Mouse (Mus musculus): Measurements from ENCODE around the gene Vps26a. TPM values are rescaled to one million over a fixed set of nuclear protein-coding genes. Genes with fewer than 3 reads are reported as not detected.

The Vps26a gene
- total RNA-seq (2021) = 10 to 100 TPM; 37.2 to 41.1 TPM
- long read RNA-seq, transcript Vps26a-202 (9 exons, 2,597 nt) = major isoform, 61 of 79 reads
- long read RNA-seq, partial matches to known transcripts = 1 of 79 reads
- long read RNA-seq, other reads (novel, unspliced or antisense) = 17 of 79 reads

DNA sequence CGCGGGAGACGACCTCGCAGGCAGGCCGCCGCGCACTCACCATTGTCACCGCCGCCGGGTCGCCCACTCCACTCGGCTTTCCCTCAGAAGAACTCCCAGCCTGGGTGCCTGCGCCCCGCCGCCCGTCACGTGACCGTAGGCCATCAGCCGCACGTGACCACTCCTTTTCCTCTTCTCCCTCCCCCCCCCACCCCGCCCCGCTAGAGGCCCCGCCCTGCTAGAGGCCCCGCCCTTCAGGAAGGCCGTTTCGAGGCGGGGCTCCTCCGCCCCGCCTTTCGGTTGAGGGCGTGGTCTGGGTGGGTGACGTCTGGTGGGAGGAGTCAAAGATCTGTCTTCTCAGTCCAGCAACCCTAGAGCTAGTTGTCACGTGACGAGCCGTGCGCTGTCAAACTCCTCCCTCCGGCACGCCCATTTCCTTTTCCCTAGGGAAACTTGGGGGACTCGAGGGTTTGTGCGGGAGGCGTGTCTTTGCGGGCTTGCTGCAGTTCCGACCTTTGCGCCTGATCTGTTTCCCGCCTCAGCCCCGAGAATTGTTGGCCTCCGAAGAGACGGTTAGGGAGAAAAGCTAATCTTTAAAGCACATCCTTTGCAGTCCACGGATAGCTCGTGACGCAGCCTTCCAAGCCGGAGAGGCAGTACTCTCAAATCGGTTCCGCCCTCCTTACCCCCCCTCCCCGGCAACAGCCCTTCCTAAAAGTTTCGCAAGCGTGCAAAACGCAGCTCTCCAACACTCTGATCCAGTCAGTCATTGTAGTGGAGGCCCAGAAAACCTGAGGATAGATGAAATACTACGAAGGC is at the start of gene Vps26a:
TSS of gene Vps26a (minus strand) at position 188 of the 798 bp plus-strand sequence.
- DNase-seq (ENCODE audit: low spot score in 2 of 2) = peak; percentile 98

GRCm38 (mm10) chr10:62534509-62534908 is 47.9 kb upstream of the Vps26a start:
- no peak for DNase-seq (ENCODE audit: low spot score in 2 of 2)

DNA sequence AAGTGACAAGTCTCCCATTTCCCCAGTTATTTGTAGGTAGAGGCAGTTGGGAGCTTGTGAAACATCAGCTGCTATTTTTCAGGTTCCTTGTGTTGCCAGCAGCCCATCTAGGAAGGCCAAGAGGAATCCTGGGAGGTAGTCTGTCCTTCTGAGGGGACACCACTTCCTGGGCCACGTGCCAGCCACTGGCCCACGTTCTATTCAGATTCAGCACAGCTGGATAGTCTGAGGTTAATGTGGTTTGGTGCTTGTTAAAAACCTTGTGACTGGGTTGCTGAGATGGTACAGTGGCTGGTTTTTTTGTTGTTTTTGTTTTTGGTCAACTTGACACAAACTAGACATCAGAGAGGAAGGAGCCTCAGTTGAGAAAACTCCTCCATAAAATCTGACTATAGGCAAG is 46.2 kb upstream of the Vps26a start:
- no peak for DNase-seq (ENCODE audit: low spot score in 2 of 2)

DNA sequence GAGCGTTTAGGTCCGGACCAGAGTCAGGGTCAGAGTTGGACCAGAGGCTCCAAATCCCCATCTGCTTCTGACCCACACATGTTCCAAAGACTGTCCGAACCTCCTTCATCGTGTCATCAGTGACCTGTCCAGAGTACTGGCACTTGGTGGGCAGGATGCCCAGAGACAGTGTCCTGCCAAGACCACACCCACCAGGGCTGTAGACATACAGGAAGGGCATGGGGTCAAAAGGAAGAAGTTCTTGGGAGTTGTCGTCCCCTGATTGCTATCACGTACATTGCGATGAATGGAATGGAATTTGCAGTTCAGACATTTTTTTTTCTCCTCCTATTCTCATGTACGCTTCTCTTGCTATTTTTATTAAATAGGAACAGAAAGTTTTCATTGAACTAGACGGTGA is 43.6 kb upstream of the Vps26a start:
- DNase-seq (ENCODE audit: low spot score in 2 of 2) = no peak

DNA sequence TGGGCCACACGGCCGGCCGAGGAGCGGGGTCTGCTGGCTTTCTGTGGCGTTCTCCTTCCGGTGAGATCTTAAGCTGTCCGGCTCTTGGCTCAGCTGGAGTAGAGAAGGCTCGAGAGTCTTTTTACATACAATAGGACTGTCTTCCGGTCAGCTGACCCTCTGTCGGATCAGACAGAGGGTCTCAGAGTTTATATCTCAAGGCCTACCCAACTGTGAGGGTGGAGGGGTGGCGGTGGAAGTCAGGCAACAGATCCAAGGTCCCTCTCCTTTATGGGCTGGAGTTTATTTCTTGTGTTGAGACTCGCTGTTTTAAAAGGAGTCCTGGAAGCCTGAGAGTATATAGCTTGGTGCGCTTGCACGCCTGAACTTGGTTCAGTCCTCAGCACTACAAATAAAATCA is 40.7 kb upstream of the Vps26a start, which contains the start of gene Srgn:
TSS of gene Srgn (minus strand) at position 101 of the 400 bp plus-strand sequence.
- no peak for DNase-seq (ENCODE audit: low spot score in 2 of 2)

DNA sequence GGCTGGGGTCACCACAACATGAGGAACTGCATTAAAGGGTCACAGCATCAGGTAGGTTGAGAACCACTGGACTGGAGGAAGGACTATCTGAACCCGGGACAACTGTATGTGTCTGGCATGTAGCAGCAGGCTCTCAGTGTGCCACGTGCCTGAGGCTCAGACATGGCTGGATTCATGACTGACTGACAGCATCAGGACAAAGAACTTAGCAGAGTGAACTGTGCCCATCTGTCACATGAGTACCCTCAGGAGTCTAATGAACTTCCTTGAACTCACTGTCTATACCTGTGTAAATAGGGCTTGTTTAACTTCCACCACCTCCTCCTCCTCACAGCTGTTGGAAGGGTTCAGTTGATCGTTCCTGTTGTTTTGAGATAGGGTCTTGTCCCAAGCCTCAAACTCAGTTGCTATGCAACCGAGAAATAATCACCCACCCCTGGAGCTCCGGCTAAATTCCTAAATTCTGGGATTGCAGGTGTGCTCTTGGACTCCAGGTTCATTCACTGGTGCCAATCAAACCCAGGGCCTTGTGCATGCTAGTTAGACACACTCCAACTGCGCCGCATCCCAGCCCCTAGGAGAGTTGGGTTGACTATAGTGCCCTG is 35.8 kb upstream of the Vps26a start:
- DNase-seq (ENCODE audit: low spot score in 2 of 2) = no peak

DNA sequence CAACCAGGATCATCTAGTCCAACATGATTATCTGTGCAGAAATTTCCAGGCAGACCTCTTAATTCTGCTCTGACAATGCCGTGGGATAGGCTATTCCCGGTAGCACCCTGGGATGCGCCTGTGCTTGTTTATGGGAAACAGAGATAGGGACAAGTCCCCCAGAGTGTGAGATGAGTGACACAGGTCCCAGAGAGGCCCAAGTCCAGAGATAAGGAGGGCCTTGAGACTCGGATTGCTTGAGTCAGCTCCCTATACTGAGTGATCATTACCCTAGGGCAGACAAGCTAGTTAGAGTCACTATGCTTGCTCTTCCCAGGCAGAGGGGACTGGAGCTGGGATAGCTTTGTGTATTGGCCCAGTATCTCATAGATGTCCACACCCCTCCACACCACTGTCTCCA is 35.2 kb upstream of the Vps26a start:
- no peak for DNase-seq (ENCODE audit: low spot score in 2 of 2)

DNA sequence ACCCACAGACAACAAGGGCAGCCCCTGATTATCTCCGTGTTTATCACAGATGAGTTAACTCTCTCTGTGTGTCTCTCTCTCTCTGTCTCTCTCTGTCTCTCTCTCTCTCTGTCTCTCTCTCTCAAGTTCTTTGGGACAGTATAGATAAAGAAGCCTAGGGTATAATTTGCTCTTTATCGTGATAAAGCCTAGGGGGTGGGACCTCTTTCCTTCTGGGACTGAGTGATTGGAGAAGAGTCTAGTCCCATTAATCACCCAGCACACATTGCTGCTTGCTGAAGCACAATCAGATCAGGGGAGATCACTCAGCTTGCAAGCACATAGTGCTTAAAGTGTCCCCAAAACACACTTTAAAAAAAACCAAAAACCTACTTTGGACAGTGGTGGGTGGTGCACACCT is 34.3 kb upstream of the Vps26a start:
- no peak for DNase-seq (ENCODE audit: low spot score in 2 of 2)

DNA sequence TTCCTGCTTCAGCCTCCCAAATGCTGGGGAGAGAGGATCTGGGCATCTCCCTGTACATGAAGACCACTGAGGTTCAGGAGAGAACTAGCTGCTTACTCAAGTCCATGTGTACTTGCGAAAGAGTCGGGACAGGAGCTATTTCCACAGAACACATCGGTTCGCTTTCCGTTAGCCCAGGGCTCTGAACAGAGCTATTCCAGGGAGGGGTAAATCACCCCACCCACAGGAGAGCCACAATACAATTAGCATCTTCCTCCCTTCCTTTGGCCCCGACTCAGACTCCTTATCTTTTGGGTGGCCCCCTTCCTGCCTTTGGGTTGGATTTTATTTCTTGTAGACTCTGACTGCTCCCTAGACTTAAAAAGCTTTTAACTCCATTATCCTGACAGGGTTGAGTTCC is 30.9 kb upstream of the Vps26a start:
- no peak for DNase-seq (ENCODE audit: low spot score in 2 of 2)

DNA sequence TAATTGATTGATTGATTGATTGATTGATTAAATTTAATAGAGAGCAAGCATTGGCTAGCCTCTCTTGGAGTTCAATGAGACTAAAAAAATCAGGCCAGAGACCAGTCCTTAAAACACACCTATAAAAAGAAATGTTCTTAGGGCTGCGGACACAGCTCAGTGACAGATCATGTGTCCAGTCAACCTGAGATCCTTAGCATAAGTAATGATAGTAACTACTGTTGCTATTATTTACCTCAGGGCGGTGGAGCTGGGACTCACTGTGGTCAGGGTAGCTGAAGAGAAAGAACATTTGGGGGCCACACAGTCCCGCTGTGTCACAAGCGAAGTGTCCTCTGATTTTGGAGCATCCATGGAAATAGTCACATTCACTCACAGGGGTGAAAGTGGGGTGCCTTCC is 26.2 kb upstream of the Vps26a start:
- no peak for DNase-seq (ENCODE audit: low spot score in 2 of 2)

- no peak for DNase-seq (ENCODE audit: low spot score in 2 of 2)
Observed at GRCm38 (mm10) chr10:62511528-62511927, 24.9 kb upstream of the Vps26a start.

DNA sequence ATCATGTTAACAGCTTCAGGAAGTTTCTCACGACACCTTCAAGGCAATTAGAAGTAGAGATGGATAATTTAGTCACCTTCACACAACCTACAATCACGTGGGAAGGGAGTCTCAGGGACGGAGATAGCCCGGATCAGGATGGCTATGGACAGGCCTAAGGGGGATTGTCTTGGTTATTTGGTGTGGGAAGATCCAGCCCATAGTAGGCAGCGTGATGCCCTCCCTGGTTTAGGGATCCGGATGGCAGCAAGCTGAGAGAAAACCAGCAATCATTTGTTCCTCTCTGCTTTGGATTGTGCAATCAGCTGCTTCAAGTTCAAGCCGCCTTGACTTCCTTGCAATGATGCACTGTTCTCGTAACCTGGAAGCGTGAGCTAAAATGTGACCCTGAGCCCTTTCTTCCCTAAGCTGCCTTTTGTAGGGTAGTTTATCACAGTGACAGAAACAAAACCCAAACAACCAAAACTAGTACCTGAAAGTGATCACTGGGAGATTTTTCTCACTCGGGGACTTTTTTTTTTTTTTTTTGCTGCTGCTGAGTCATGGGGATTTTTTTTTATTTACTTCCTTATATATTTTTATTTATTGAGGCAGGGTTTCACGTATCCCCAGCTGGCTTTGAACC is 22.5 kb upstream of the Vps26a start:
- no peak for DNase-seq (ENCODE audit: low spot score in 2 of 2)

- no peak for DNase-seq (ENCODE audit: low spot score in 2 of 2)
Observed at GRCm38 (mm10) chr10:62508459-62508858, 21.9 kb upstream of the Vps26a start.

DNA sequence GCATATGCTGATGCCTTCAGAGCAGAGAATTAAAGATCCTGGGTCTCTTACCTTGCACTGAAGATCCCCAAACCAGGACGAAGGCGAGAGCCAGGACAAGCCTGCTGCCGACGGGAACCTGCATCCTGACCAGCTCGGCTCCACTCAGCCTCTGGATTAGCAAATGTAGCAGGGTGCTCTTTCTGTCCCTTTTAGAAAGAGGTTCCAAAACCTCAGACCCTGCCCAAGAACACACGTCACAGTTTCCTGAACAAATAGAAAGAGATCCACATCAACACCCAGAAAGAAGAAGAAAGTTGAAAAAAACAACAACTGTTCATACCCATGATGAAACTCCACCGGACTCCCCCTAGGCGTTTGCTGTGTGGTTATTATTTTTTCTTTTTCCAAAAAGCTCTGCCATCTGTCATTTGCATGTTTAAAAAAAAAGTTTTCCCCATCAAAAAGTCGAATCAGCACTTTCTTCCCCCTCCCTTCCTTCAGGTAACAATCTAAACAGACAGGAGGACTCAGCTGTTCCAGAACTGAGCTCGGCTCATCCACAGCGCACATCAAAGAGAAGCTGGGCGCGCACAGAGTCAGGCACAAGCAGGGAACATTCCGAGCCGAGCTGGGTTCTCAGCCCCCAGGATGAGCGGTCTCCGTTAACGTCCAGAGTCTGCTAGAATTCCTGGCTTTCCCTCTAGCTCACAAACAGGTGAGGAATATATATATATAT is 21.1 kb upstream of the Vps26a start:
- peak; percentile 13 to 15 for DNase-seq (ENCODE audit: low spot score in 2 of 2)

GRCm38 (mm10) chr10:62507071-62507470 is 20.5 kb upstream of the Vps26a start:
- DNase-seq (ENCODE audit: low spot score in 2 of 2) = no peak

DNA sequence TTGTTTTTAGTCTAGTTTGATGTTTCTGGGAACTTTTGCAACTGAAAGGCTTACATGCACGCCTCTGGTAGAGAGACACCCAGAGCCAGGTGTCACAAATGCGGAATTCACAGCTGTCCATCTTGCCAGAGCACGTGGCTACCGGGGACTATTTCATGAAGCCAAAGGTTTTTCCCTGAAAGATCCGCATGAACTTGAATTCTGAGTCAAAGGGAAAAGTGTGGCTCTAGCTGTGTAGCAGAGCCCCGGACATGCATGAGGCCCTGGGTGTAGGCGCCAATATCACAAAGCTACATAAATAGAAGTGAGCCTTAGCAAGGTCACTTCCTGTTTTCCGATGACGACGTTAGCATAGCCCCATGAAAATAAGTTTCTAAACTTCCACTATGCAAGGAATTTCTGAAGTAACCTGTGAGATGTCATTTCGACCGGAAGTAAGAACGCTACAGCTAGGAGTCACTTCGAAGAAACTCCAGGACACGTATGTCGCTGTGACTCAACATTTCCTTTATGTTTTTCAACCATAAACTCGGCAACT is 19.5 kb upstream of the Vps26a start:
- DNase-seq (ENCODE audit: low spot score in 2 of 2) = no peak

DNA sequence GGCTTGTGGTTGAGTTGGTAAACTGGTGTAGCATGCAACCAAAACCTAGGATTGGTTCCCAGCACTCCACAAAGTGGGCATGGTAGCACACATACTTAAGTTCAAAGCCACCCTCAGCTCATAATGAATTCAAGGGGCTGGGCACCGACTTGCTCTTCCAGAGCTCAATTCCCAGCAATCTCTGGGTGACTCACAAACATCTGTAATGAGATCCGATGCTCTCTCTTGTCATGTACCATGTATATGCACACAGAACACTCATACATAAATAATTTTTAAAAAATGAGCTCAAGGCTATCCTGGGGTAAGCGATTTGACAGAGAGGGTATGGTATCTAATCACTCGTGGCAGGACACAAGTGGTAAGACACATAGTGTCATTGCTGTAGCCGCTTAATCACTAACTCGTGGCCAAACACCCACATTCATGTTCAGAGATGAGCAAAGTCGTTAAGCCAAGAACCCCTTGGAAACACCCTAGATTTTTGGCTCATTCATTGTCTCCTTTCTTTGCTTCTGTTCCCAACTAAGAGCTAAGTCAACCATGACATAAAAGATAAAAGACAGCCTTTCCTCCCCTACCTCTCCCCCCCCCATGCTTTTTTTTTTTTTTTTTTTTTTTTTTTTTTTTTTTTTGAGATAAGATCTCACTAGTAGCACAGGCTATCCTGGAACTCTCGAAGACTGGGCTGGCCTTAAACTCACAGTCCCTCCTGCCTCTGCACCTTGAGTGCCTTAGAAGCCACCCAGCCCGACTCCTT is 18.8 kb upstream of the Vps26a start:
- DNase-seq (ENCODE audit: low spot score in 2 of 2) = no peak

GRCm38 (mm10) chr10:62503836-62504628 is 17.4 kb upstream of the Vps26a start:
- no peak for DNase-seq (ENCODE audit: low spot score in 2 of 2)

DNA sequence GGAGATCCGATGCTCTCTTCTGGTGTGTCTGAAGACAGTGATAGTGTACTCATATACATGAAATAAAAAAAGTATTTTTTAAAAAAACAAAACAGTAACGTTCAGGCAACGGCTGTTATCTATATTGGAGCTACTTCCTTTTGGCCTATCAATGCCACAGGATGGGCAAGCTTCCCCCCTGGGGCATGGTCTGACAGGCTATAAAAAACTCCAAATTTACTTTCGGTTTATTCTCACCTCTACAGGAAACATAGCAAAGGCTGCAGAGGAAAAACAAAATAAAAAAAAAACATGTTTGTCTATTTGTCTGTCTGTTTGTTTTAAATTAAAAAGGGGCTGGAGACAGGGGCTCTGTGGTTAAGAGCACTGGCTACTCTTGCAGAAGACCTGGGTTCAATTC is 16.7 kb upstream of the Vps26a start:
- DNase-seq (ENCODE audit: low spot score in 2 of 2) = no peak

DNA sequence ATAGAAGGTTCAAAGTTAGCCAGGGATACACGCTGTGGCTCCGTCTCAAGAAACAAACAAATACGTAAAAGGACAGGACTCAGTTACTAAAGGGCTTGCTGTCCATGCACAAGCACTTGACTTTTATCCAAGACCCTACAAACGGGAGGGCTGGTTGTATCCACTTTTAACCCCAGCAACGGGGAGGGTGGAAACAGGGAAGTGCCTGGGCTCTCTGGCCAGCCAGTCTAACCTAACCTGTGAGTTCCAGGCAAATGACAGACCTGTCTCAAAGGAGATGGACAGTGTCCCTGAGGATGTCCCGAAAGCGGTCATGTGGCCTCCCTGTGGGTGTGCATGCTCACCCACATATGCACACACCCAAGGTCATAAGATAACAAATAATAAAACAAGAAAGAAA is 15.3 kb upstream of the Vps26a start:
- DNase-seq (ENCODE audit: low spot score in 2 of 2) = no peak
